Mouse (Mus musculus) granulocyte monocyte progenitor cell, adult 5-6 weeks (primary cell): ENCODE results near the gene Olfr361. TPM values are rescaled to one million over a fixed set of nuclear protein-coding genes. Genes with fewer than 3 reads are reported as not detected.
"Not testable (repeated sequence)": the region's sequence is repeated elsewhere in the genome, so short reads cannot be mapped to it uniquely, and the experiment has no call there.

Source experiments
- ATAC-seq: replicated peaks from 2 replicates; pipeline ENCODE4 v1.8.0; 2016; ENCODE audit warnings: mild to moderate bottlenecking, moderate TSS enrichment, inconsistent platforms; ENCODE audit not compliant: poor library complexity, severe bottlenecking
- total RNA-seq, 2 experiments: library from RNA; stranded (forward) in 1 of 2; stranded (reverse) in 1 of 2; fragments of 200-712, 200-1000 nt in 1 of 2; fragments of >200 nt in 1 of 2; fragmentation: Nextera tagmentation in 1 of 2; gene quantifications; 2 replicates each; pipeline ENCODE4 v1.2.3; 2014 to 2017

Olfr361 gene
- not detected in 2 replicates for total RNA-seq (2014; fragmentation: Nextera tagmentation)
- not detected in 2 replicates for total RNA-seq (2017)

DNA sequence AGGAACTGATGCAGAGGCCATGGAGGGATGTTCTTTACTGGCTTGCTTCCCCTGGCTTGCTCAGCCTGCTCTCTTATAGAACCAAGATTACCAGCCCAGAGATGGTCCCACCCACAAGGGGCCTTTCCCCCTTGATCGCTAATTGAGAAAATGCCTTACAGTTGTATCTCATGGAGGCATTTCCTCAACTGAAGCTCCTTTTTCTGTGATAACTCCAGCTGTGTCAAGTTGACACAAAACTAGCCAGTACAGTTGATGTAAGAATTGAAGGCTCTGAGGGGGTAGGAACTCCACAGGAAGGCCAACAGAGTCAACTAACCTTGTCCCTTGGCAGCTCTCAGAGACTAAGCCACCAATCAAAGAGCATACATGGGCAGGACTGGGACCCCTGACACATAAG lies at the start of gene Olfr361:
Gene Olfr361 (minus strand): TSS at position 101 of the 400 bp plus-strand sequence.
- not testable (repeated sequence) for ATAC-seq

DNA sequence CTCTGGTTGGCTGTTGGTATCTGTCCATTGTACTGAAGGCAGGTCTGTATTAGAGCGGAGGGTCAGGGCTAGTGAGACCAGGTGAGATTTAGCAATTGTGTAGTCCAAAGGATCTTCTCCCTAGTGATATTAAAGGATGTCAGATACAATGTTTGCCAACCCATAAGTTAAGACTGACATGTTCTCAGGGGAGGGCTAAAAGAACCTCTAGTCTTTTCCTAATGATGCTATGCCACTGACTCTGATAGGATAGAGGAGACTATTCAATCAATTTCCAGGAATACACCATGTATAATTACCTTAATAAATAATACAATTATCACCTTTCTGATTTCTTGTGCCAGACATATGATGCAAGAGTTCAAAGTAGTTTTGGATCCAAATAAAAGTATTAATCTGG lies 28.7 kb upstream of the Olfr361 start, which contains the start of gene Olfr362:
Gene Olfr362 (minus strand): TSS at position 101 of the 400 bp plus-strand sequence.
- no peak for ATAC-seq

DNA sequence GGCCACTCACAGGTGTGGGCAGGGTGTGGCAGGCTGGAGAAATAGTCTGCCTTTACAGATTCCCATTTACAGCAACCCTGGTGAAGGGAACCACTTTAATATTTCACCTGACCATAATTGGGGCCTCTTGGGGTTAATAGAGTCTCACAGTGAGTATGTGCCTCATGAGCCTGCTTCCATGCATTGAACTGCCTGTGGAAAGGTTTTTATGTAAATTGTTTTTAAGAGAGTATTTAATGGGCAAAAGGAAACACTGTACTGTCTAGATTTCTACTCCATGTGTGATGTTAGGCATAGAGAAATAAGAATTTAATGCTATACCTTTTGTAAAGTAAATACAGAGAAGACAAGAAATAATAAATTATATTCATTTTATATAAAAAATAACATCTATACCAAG lies 23.6 kb downstream of the Olfr361 start, which contains the start of gene Olfr360:
Gene Olfr360 (plus strand): TSS at position 301 of the 400 bp plus-strand sequence.
- ATAC-seq: no peak

Other genes starting within 250 kb of the Olfr361 start
- not detected in 2 replicates for gene Olfr350, start 243.0 kb downstream of the Olfr361 start, total RNA-seq (2014; fragmentation: Nextera tagmentation)
- gene Olfr350, start 243.0 kb downstream of the Olfr361 start, total RNA-seq (2017): not detected in 2 replicates
- gene Olfr351, start 226.6 kb downstream of the Olfr361 start, total RNA-seq (2014; fragmentation: Nextera tagmentation): not detected in 2 replicates
- not detected in 2 replicates for gene Olfr351, start 226.6 kb downstream of the Olfr361 start, total RNA-seq (2017)
- gene Olfr352, start 220.8 kb downstream of the Olfr361 start, total RNA-seq (2014; fragmentation: Nextera tagmentation): not detected in 2 replicates
- not detected in 2 replicates for gene Olfr352, start 220.8 kb downstream of the Olfr361 start, total RNA-seq (2017)
- not detected in 2 replicates for gene Olfr353, start 196.4 kb downstream of the Olfr361 start, total RNA-seq (2014; fragmentation: Nextera tagmentation)
- not detected in 2 replicates for gene Olfr353, start 196.4 kb downstream of the Olfr361 start, total RNA-seq (2017)
- not detected in 2 replicates for gene Olfr354, start 183.6 kb downstream of the Olfr361 start, total RNA-seq (2014; fragmentation: Nextera tagmentation)
- gene Olfr354, start 183.6 kb downstream of the Olfr361 start, total RNA-seq (2017): not detected in 2 replicates
- not detected in 2 replicates for gene Olfr355, start 160.4 kb downstream of the Olfr361 start, total RNA-seq (2014; fragmentation: Nextera tagmentation)
- not detected in 2 replicates for gene Olfr355, start 160.4 kb downstream of the Olfr361 start, total RNA-seq (2017)
- not detected in 2 replicates for gene Olfr356, start 152.2 kb downstream of the Olfr361 start, total RNA-seq (2014; fragmentation: Nextera tagmentation)
- not detected in 2 replicates for gene Olfr356, start 152.2 kb downstream of the Olfr361 start, total RNA-seq (2017)
- gene Olfr357, start 95.5 kb downstream of the Olfr361 start, total RNA-seq (2014; fragmentation: Nextera tagmentation): not detected in 2 replicates
- gene Olfr357, start 95.5 kb downstream of the Olfr361 start, total RNA-seq (2017): not detected in 2 replicates
- gene Olfr358, start 80.0 kb downstream of the Olfr361 start, total RNA-seq (2014; fragmentation: Nextera tagmentation): not detected in 2 replicates
- gene Olfr358, start 80.0 kb downstream of the Olfr361 start, total RNA-seq (2017): not detected in 2 replicates
- not detected in 2 replicates for gene Olfr360, start 23.5 kb downstream of the Olfr361 start, total RNA-seq (2014; fragmentation: Nextera tagmentation)
- gene Olfr360, start 23.5 kb downstream of the Olfr361 start, total RNA-seq (2017): not detected in 2 replicates
- gene Olfr362, start 28.6 kb upstream of the Olfr361 start, total RNA-seq (2014; fragmentation: Nextera tagmentation): not detected in 2 replicates
- gene Olfr362, start 28.6 kb upstream of the Olfr361 start, total RNA-seq (2017): not detected in 2 replicates
- not detected in 2 replicates for gene Olfr364-ps1, start 50.0 kb upstream of the Olfr361 start, total RNA-seq (2014; fragmentation: Nextera tagmentation)
- not detected in 2 replicates for gene Olfr364-ps1, start 50.0 kb upstream of the Olfr361 start, total RNA-seq (2017)
- not detected in 2 replicates for gene Olfr365, start 98.9 kb upstream of the Olfr361 start, total RNA-seq (2014; fragmentation: Nextera tagmentation)
- gene Olfr365, start 98.9 kb upstream of the Olfr361 start, total RNA-seq (2017): not detected in 2 replicates
- not detected in 2 replicates for gene Olfr366, start 122.3 kb upstream of the Olfr361 start, total RNA-seq (2014; fragmentation: Nextera tagmentation)
- gene Olfr366, start 122.3 kb upstream of the Olfr361 start, total RNA-seq (2017): not detected in 2 replicates
- gene Olfr368, start 237.2 kb upstream of the Olfr361 start, total RNA-seq (2014; fragmentation: Nextera tagmentation): not detected in 2 replicates
- gene Olfr368, start 237.2 kb upstream of the Olfr361 start, total RNA-seq (2017): not detected in 2 replicates